Mouse (Mus musculus): Measurements from ENCODE around the gene Tfpt.
"Not testable (repeated sequence)": the region's sequence is repeated elsewhere in the genome, so short reads cannot be mapped to it uniquely, and the experiment has no call there.

Gene Tfpt

GRCm38 (mm10) chr7:3616389-3617241 lies 13.1 kb downstream of the Tfpt start:
- peak in 1 of 2 experiments; percentile 70 for DNase-seq

- DNase-seq = no peak
These were observed 13.7 kb downstream of the Tfpt start, which contains the start of gene Oscar for GRCm38 (mm10) chr7:3616057-3616388. Gene Oscar (minus strand): TSS chr7:3616157.

GRCm38 (mm10) chr7:3614021-3614420 lies 15.7 kb downstream of the Tfpt start:
- DNase-seq = no peak

DNA sequence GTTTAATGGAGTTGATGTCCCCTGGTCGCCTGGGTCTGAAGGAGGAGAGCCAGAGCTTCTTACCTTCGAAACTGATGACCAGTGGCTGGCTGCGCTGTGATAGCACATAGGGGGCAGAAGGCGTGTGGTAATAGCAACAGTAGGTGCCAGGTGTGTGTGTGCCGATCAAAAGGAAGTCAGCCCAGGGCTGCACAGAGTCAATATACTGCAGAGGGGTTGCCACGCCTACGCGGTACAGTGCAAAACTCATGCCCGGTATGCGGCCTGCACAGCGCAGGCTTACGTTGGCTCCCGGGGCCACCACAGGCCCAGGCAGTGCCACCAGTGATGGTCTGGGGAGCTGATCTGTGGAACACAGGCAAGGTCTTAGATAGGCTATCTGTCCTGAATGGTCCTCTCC lies 18.7 kb downstream of the Tfpt start:
- DNase-seq = no peak

- DNase-seq = no peak
These were observed 19.3 kb downstream of the Tfpt start for GRCm38 (mm10) chr7:3610437-3610836.

GRCm38 (mm10) chr7:3609082-3609481 lies 20.6 kb downstream of the Tfpt start:
- DNase-seq = no peak

- no peak for DNase-seq
These were observed 21.1 kb downstream of the Tfpt start for GRCm38 (mm10) chr7:3608668-3609067.

DNA sequence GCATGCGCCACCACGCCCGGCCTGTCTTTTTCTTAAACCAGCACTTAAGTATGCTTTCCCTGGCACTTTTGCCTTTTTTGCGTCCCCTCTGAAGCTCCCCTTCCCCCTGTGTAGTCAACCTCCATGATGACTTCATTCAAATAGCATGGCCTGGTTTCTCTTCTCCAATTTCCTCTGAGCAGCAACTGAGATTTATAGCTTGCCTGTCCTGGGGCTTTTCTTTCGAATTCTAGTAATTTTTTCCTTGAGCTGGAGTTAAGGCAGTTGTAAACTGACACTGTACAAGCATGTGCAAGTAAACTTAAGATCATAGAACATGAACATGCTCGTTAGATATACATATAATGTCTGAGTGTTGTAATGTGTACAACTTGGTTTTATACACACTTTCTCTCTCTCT lies 22.3 kb downstream of the Tfpt start:
- no peak for DNase-seq

- no peak for DNase-seq
These were observed 22.9 kb downstream of the Tfpt start for GRCm38 (mm10) chr7:3606798-3607197.

DNA sequence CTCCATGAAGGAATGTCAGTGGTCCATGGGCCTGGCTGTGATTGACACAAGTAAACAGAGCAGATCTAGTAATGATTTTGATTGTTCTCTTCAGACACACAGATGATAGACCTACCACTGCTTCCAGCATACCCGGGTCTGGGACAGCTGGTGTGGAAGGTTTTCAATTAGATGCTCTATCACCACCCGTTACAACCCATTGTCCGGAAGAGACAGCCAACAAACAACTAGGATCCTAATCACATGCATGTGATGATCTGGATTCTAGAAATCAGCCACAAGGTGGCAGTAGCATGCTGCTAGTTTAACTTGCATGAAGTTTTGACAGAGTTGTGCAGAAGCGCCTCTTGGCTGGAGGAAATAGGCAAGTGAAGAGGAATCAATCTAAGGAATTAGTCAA lies 28.6 kb downstream of the Tfpt start:
- DNase-seq = peak; percentile 56 to 57

GRCm38 (mm10) chr7:3597755-3598154 lies 32.0 kb downstream of the Tfpt start:
- not testable (repeated sequence) for DNase-seq

GRCm38 (mm10) chr7:3595146-3595545 lies 34.6 kb downstream of the Tfpt start:
- DNase-seq = no peak

- no peak for DNase-seq
These were observed 35.0 kb downstream of the Tfpt start for GRCm38 (mm10) chr7:3594686-3595085.

DNA sequence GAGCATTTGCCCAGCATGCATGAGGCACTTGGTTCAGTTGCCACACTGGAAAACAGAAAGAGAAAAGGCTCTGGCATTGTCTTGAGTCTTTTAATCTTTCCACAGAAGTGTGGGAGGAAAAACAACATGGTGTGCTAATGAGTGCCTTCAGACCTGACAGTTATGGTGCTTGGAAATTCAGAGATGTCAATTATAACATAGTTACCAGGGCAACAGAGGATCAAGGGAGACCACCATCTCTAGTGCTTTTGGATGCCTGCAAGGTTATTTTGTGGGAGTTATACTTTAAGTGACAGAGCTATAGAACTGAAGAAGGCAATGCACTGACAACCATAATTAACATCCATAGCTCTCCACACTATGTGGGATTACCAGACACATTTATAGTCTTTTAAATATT lies 35.9 kb downstream of the Tfpt start:
- DNase-seq = no peak

DNA sequence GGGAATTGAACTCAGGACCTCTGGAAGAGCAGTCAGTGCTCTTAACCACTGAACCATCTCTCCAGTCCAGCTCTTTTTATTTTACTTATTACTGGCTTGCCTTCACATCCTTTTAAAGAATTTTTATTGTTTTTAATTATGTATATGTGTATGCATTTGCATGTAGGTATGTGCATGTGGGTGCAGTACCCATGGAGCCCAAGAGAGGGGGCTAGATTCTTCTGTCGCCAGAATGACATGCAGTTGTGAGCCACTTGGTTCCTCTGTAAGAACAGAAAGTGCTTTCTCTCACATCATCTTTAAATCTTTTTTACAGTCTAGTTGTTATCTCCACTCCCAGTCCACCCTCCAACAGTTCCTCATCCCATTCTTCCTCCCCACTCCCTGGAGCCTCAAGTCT lies 38.2 kb downstream of the Tfpt start:
- no peak for DNase-seq

- DNase-seq = no peak
These were observed 39.2 kb downstream of the Tfpt start for GRCm38 (mm10) chr7:3590550-3590949.

DNA sequence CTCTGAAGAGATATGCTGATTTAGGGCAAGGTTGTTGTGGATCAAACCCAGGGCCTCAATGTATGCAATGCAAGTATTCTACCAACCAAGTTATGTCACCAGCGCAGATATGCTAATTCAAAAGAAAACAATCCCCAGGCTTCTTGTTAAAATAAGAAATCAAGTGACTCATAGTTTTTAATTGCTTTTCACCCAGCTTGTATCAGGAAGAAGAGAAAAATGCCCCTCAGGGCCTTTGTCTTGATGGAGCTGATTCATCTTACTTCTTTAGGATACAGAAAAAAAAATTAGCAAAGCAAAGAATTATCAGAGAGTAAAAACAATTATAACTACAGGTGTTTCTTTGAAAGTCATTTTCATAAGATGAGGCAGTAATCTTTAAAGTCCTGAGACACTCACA lies 42.4 kb downstream of the Tfpt start:
- DNase-seq = no peak

GRCm38 (mm10) chr7:3586255-3586654 lies 43.5 kb downstream of the Tfpt start:
- no peak for DNase-seq

GRCm38 (mm10) chr7:3585763-3586162 lies 44.0 kb downstream of the Tfpt start:
- DNase-seq = no peak

DNA sequence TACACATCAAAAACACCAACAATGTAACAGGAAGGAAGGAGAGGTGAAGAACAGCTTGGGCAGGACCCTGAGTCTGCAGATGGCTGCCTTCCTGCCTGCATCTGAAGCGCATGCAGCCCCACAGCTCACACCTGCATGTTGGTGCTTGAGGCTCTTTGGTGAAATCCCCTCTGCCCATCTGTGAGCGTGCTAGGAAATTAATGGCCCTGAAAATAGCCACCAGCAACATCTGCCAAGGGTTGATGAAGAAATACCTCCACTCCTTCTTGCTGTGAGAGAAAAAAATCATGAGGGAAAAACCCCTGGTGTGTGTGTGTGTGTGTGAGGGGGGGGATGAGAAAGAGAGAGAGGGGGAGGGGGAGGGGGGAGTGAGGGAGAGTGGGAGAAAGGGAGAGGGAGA lies 49.7 kb downstream of the Tfpt start:
- DNase-seq = no peak

GRCm38 (mm10) chr7:3578952-3579546 lies 50.7 kb downstream of the Tfpt start:
- no peak for DNase-seq

DNA sequence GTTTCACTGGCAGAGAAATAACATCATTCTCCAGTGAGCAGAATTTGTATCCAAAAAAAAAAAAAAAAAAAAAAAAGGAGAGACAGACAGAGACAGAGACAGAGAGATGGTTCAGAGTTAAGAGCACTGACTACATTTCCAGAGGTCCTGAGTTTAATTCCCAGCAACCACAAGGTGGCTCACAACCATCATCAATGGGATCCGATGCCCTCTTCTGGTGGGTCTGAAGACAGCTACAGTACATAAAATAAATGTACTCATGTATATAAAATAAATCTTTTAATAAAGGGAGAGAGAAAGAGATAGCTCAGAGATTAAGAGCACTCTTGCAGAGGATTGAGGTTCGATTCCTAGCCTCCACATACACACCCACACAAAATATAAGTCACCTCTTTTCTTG lies 51.5 kb downstream of the Tfpt start:
- no peak for DNase-seq

- DNase-seq = no peak
These were observed 53.2 kb downstream of the Tfpt start for GRCm38 (mm10) chr7:3576354-3577124.

- no peak for DNase-seq
These were observed 55.5 kb downstream of the Tfpt start for GRCm38 (mm10) chr7:3574216-3574615.
